Mouse (Mus musculus): Measurements from ENCODE around the gene Pde6b.

Pde6b gene

GRCm38 (mm10) chr5:108403453-108403852 is 15.3 kb downstream of the Pde6b start:
- no peak for DNase-seq

DNA sequence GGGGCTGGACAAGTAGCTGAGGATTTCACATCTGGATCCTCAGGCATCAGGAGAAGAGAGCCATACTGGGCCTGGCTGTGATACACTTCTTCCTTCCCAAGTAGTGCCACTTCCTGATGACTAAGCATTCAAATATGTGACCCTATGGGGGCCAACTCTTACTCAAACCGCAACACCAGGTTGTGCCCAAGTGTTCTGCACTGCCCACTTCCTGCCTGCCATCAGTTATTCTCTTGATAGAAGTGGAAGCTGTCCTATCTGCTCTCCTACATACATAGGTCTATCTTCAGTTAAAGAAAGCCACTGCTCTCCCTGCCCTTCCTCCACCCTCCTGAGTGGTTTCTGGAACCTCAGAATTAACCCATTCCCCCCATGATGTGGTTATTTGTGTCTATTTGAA is 17.3 kb downstream of the Pde6b start:
- no peak for DNase-seq

DNA sequence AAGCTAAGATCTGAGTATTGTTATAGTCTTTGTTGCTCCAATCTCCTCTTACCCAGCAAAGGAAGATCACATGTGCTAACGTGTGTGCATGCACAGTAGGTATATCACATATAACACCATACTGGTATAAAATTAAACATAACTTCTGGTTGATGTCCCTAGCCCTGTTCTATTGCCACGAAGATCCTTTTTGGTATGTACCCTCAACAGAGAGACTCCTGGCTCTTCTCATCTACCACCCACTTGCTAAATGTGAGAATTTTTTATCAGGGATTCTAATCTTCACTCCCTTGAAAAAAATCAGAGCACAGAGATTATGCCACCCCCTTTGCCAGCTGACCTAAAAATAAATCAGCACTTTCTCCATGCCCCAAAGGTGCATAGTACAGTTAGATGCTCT is 18.8 kb downstream of the Pde6b start:
- no peak for DNase-seq

DNA sequence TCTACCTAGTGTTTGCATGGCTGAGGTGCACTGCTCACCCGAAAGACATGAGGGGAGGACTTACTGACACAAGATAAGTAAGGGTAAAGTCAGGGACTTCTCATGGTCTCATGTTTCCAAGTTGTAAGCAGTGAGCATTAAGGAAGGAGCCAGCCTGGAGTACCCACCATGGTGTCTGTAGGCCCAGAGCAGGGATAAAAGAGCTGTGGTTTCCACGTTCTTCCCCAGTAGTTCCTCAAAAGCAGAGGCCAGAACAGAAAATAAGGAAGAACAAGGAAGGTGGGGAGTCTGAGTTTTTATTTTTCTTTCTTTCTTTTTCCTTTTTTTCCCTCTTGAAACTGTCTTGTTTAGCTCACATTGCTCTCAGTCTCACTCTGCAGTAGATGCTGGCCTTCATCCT is 26.5 kb downstream of the Pde6b start:
- DNase-seq: no peak

- no peak for DNase-seq
Observed at GRCm38 (mm10) chr5:108422741-108423140, 34.5 kb downstream of the Pde6b start.

GRCm38 (mm10) chr5:108423427-108423826 is 35.2 kb downstream of the Pde6b start:
- no peak for DNase-seq

- peak; percentile 72 for DNase-seq
Observed at GRCm38 (mm10) chr5:108427186-108427585, 39.0 kb downstream of the Pde6b start.

DNA sequence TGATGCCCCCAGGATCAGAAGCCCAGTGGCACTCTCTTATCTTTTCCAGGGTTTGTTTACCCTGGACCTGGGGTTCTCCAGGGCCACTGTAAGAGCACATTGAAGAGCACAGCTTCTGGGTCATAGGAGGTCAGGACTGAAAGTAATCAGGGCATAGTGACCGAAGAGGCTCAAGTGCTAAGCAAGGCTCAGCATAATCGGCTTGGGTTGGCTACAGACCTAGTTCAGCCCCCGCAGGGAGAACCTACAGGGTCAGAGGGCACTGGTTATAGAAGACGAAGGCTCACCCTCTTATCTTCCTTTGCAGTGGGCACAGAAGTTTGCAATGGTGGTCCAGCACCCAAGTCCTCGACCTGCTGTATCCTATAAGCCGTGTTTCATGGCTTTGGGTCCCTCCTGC is 43.0 kb downstream of the Pde6b start:
- DNase-seq: no peak

GRCm38 (mm10) chr5:108433804-108434587 is 45.8 kb downstream of the Pde6b start, which contains the start of gene Atp5k:
Gene Atp5k (minus strand): TSS chr5:108434448.
- peak; percentile 97 for DNase-seq

- DNase-seq: no peak
Observed at GRCm38 (mm10) chr5:108436101-108436500, 47.9 kb downstream of the Pde6b start.

GRCm38 (mm10) chr5:108446973-108447372 is 58.8 kb downstream of the Pde6b start:
- no peak for DNase-seq

- no peak for DNase-seq
Observed at GRCm38 (mm10) chr5:108447857-108448256, 59.7 kb downstream of the Pde6b start.

DNA sequence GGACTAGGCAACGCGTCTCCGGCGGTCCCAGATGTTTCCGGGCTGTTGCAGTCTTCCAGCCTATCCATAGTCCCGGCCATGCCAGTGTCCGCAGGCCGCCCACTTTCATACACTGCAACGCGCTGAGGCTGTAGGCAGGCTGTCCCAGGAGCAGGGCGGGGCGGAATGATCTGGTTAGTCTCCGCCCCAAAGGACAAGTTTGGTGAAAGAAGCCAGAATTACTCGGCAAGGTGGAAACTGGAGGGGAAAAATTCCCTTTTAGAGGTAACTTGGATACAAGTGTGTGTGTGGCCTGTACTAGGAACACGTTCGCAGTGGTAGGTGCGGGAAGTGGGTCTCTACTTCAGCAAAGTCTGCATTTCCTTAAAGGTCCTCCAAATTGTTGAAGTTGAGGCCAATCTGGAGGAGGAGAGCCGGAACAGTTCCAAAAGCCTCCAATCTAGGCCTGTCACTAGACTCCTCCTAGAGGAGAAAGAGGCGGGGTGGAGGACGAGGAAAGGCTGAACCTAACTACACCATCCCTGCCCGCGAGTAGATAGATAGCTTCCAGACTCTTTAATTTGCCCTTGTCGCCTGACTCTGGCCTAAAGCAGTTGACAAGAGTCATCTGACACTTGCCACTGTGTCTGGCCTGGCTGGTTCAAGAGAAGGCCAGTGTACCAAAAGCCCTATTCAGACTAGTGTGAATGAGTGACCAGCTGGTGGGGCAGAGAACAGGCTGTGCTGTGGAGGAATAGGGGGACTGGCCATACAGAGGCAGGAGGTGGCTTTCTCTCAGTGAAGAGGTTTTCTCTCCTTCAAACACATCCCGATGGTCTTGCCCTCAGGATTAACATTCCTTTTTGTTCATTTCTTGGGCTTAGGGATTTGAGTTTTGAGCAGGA is 60.8 kb downstream of the Pde6b start, which contains the start of gene Mfsd7a:
Mfsd7a (minus strand) TSS at position 107 of the 884 bp plus-strand sequence.
- DNase-seq: peak; percentile 91

DNA sequence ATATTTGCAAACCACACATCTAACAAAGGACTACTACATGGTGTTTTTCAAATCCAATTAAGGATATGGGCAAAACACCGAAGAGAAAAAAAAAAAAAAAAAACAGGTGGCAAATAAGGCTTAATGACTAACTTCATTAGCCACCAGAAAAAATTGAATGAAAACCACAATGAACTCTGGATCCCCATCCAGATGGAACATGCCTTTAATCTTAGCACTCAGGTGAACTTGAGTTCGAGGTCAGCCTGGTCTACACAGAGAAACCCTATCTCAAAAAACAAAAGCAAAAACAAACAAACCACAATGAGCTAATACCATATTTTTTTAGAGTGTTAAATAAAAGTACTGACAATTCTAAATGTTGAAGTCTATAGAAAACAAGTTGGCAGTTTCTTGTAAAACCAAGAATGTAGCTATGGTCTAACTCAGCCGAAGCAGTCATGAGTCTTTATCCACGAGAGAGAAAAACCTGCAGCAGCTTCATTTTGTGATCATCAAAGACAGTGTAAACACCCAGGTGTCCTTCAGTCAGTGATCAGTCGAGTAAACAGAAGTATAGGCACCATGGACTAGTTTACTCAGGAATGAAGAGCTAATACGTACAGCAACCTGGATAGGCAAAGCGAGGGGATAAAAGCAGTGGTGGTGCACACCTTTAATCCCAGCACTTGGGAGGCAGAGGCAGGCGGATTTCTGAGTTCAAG is 62.8 kb downstream of the Pde6b start:
- DNase-seq: peak; percentile 53

DNA sequence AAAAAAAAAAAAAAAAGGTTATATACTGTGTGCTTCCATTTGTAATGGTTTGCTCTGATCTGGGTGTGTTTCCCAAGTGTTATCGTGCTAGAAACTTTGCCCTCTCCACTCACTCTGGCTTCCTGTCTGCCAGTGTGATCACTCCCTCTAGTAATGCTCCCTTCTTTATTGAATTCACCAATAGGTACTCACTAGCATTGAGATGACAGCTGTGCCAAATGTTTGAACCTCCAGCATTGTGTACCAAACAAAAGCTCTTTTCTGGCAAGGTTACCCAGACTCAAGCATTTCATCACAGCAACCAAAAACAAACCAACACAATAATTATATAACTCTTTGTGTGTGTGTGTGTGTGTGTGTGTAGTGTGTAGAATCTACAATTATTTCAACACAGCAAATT is 63.4 kb downstream of the Pde6b start:
- DNase-seq: no peak

- DNase-seq: no peak
Observed at GRCm38 (mm10) chr5:108452422-108452821, 64.2 kb downstream of the Pde6b start.

DNA sequence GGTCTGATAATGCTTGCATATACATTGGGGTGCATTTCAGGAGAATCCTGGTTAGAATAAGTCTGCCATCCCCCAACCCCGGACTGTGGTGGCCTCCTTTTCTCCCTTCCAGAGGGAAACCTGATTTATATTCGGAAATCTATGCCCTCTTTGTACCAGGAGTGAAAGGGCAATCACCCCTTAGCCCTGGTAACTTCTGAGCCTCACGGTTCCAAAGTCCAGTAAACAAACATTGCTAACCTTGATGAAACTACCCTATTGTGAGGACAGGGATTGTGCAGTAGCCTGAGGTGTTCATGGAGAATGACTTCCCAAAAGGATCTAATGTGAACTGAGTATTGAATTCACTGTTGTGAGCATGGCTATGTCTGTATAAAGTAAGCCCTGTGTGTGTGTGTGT is 65.9 kb downstream of the Pde6b start:
- peak; percentile 86 for DNase-seq

DNA sequence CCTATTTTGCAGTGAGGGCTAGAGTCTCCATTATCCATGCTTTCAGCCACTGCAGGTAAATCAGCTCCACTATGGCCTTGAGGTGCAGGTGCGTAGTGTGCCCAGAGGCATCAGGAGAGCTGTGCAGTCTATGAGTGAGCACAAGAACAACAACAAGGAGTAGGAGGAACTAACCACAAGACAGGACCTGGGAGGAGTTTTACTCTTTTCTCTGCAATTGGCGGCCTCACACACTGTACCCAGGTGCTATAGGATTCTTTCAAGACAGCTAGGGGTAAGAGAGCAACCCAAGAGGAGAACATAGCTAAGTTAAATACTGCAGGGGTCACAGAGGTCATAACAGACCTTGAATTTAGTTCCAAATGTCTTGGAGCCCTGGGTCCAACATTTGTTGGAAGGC is 70.5 kb downstream of the Pde6b start:
- DNase-seq: no peak

DNA sequence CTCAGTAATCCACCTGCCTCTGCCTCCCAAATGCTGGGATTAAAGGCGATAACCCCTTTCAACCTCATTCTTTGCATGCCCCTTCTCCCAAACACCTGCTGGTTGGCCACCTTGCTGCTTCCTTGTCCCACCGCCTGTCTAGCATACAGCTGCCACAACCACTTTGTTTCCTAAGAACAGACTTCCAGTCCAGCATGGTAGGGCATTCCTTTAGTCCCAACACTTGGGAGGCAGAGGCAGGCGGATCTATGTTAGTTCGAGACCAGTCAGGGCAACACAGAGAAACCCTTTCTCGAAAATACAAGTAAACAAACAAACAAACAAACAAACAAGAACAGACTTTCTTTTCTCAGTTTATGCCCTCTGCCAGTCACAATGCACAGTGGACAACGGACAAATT is 72.3 kb downstream of the Pde6b start:
- no peak for DNase-seq

- DNase-seq: peak; percentile 99
Observed at GRCm38 (mm10) chr5:108461082-108462065, 73.2 kb downstream of the Pde6b start, which contains the start of gene Pcgf3. Gene Pcgf3 (plus strand): TSS chr5:108461232.

- DNase-seq: peak; percentile 17
Observed at GRCm38 (mm10) chr5:108462446-108462845, 74.3 kb downstream of the Pde6b start.

Measured in kidney, adult 9 months (tissue).